Mouse (Mus musculus): ENCODE measurements around the gene Agbl1. TPM values are rescaled to one million over a fixed set of nuclear protein-coding genes. Genes with fewer than 3 reads are reported as not detected.
A peak's percentile ranks its signal among the peaks of the same experiment; 100 is the strongest.

Gene Agbl1
- polyA plus RNA-seq, 1 experiment from 2014 or later = not detected

GRCm38 (mm10) chr7:76392941-76393817, 163.5 kb downstream of the Agbl1 start:
- 7% methylated on average over 15 of the region's 15 CpGs for WGBS
- peak overlapping the region; percentile 21; the same call in 1 of the 2 replicates for H3K9ac ChIP-seq
- H3K4me3 ChIP-seq = peak overlapping the region; percentile 31
- no peaks in the 10 kb centered on the region for H3K36me3 ChIP-seq
- peak overlapping the region; percentile 49 for H3K4me2 ChIP-seq
- H3K27ac ChIP-seq = peak overlapping the region; percentile 64
- no peaks in the 10 kb centered on the region for H3K9me3 ChIP-seq
- ATAC-seq (ENCODE audit: low FRiP score) = peak; percentile 93
- H3K27me3 ChIP-seq = no peaks in the 10 kb centered on the region
- H3K4me1 ChIP-seq (replicated peaks) = peaks cover 18% of the 10 kb centered on the region

- no peak for ATAC-seq (ENCODE audit: low FRiP score)
- Histone ChIP-seq H3K27ac (no peak overlapping the region), H3K4me2 (no peak overlapping the region), H3K4me1 (replicated peaks) (no peaks in the 10 kb centered on the region; the same call in 1 of the 2 replicates), H3K27me3 (0 out of 2 replicates have a peak, but pooled peaks cover 7% of the 10 kb centered on the region), H3K36me3 (no peaks in the 10 kb centered on the region), H3K9ac (no peak overlapping the region), H3K9me3 (no peaks in the 10 kb centered on the region), H3K4me3 (no peak overlapping the region)
- 28% methylated on average over 4 of the region's 4 CpGs for WGBS
Observed at GRCm38 (mm10) chr7:76407930-76408557, 178.4 kb downstream of the Agbl1 start.

GRCm38 (mm10) chr7:76409020-76409419, 179.3 kb downstream of the Agbl1 start:
- Histone ChIP-seq H3K4me3 (no peak overlapping the region), H3K27ac (no peak overlapping the region), H3K27me3 (0 out of 2 replicates have a peak, but pooled peaks cover 9% of the 10 kb centered on the region), H3K4me2 (no peak overlapping the region), H3K36me3 (no peaks in the 10 kb centered on the region), H3K9me3 (no peaks in the 10 kb centered on the region), H3K9ac (no peak overlapping the region), H3K4me1 (replicated peaks) (no peaks in the 10 kb centered on the region; the same call in 1 of the 2 replicates)
- WGBS = 44% methylated on average over 10 of the region's 10 CpGs
- ATAC-seq (ENCODE audit: low FRiP score) = no peak

DNA sequence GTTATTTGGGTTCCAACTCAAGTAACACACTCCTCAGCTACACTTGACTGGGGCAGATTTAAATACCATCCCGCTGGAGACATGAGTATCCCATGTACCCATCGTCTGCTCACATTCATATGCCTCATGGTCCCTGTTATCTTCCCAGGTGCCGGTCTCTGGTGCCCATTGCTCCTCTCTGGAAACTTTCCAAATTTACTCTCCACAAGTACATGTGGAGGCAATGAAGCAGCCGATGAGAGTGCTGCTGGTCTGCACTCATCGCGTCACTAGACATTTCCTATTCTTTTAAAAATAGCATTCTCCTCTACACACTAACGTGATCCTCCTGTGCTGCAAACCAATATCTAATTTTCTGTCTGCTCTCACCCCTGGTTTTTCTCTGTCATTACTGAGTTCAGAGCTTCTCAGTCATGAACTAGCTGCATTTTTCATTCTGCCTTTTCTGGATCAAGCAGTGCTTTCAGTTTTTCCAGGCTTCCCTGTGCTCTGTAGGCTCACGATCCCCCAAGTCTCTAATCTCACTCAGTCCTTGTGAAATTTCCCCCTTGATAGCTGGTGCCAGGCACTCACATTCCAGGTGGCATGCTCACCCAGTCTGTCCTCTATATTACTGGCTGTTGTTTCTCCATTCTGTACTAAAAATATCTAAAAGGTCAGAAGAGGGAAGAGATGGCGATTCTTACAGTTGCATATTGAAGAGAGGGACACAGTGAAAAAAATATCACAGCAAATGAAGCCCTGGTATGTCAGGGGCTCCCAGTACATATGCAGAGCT, 180.9 kb downstream of the Agbl1 start:
- WGBS = 84% methylated on average over 9 of the region's 9 CpGs
- no peak overlapping the region for H3K9ac ChIP-seq
- no peak overlapping the region for H3K4me3 ChIP-seq
- H3K36me3 ChIP-seq = no peaks in the 10 kb centered on the region
- 0 out of 2 replicates have a peak, but pooled peaks cover 9% of the 10 kb centered on the region for H3K27me3 ChIP-seq
- no peaks in the 10 kb centered on the region for H3K9me3 ChIP-seq
- ATAC-seq (ENCODE audit: low FRiP score) = no peak
- H3K4me2 ChIP-seq = no peak overlapping the region
- no peak overlapping the region for H3K27ac ChIP-seq
- no peaks in the 10 kb centered on the region; the same call in 1 of the 2 replicates for H3K4me1 ChIP-seq (replicated peaks)

DNA sequence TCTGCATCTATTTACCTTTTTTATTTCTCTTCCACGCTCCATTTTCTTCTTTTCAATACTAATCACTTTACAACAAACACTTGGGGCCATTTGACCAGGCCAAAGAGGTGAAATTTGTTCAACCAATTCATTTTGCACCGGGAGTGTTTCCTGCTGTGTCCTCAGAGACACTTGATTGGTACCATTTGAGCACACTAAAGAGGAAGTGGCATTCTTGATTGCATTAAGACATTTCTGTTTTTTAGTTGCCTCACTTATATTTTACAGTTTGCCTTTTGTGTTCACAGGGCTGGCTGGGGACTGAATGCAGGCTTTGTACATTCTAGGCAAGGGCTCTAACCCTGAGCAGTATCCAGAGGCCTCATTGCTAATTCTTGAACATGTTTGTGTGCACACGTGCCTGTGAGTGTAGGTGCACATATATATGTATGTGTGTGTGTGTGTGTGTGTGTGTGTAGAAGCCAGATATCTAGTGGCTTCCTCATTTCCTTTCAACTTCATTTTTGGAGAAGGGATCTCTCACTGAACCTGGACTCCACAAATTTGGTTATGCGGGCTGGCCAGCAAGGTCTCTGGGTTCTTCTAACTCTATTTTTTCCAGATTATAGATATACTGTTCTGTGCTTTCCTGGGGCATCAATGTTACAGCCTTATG, 182.4 kb downstream of the Agbl1 start:
- Histone ChIP-seq H3K27me3 (0 out of 2 replicates have a peak, but pooled peaks cover 9% of the 10 kb centered on the region), H3K4me3 (no peak overlapping the region), H3K4me2 (no peak overlapping the region), H3K9me3 (no peaks in the 10 kb centered on the region), H3K36me3 (no peaks in the 10 kb centered on the region), H3K4me1 (replicated peaks) (peaks cover 3% of the 10 kb centered on the region), H3K27ac (no peak overlapping the region), H3K9ac (no peak overlapping the region)
- no peak for ATAC-seq (ENCODE audit: low FRiP score)
- WGBS = 61% methylated on average over 4 of the region's 4 CpGs

- no peak for ATAC-seq (ENCODE audit: low FRiP score)
- H3K27me3 ChIP-seq = 0 out of 2 replicates have a peak, but pooled peaks cover 7% of the 10 kb centered on the region
- H3K36me3 ChIP-seq = no peaks in the 10 kb centered on the region
- H3K4me1 ChIP-seq (replicated peaks) = peaks cover 3% of the 10 kb centered on the region; the same call in 1 of the 2 replicates
- no peaks in the 10 kb centered on the region for H3K9me3 ChIP-seq
- no peak overlapping the region for H3K27ac ChIP-seq
- no peak overlapping the region for H3K4me2 ChIP-seq
- WGBS = 12% methylated on average over 3 of the region's 3 CpGs
- no peak overlapping the region for H3K9ac ChIP-seq
- no peak overlapping the region for H3K4me3 ChIP-seq
Observed at GRCm38 (mm10) chr7:76416084-76416597, 186.5 kb downstream of the Agbl1 start.

- peaks cover 6% of the 10 kb centered on the region; the same call in 1 of the 2 replicates for H3K4me1 ChIP-seq (replicated peaks)
- no peaks in the 10 kb centered on the region for H3K36me3 ChIP-seq
- no peak overlapping the region for H3K9ac ChIP-seq
- H3K4me2 ChIP-seq = no peak overlapping the region
- no peaks in the 10 kb centered on the region for H3K27me3 ChIP-seq
- H3K4me3 ChIP-seq = no peak overlapping the region
- no peaks in the 10 kb centered on the region for H3K9me3 ChIP-seq
- ATAC-seq (ENCODE audit: low FRiP score) = no peak
- H3K27ac ChIP-seq = no peak overlapping the region
Observed at GRCm38 (mm10) chr7:76438581-76438980, 208.9 kb downstream of the Agbl1 start.

- Histone ChIP-seq H3K9me3 (no peaks in the 10 kb centered on the region), H3K4me1 (replicated peaks) (peaks cover 6% of the 10 kb centered on the region; the same call in 1 of the 2 replicates), H3K27ac (no peak overlapping the region), H3K36me3 (no peaks in the 10 kb centered on the region), H3K9ac (no peak overlapping the region), H3K4me3 (no peak overlapping the region), H3K27me3 (no peaks in the 10 kb centered on the region), H3K4me2 (no peak overlapping the region)
- ATAC-seq (ENCODE audit: low FRiP score) = no peak
- 64% methylated on average over 4 of the region's 4 CpGs for WGBS
Observed at GRCm38 (mm10) chr7:76438988-76439387, 209.3 kb downstream of the Agbl1 start.

- no peaks in the 10 kb centered on the region for H3K27me3 ChIP-seq
- H3K4me1 ChIP-seq (replicated peaks) = peaks cover 6% of the 10 kb centered on the region; the same call in 1 of the 2 replicates
- ATAC-seq (ENCODE audit: low FRiP score) = no peak
- no peak overlapping the region for H3K9ac ChIP-seq
- H3K9me3 ChIP-seq = no peaks in the 10 kb centered on the region
- H3K27ac ChIP-seq = no peak overlapping the region
- WGBS = 27% methylated on average over 5 of the region's 5 CpGs
- no peak overlapping the region for H3K4me3 ChIP-seq
- no peak overlapping the region for H3K4me2 ChIP-seq
- no peaks in the 10 kb centered on the region for H3K36me3 ChIP-seq
Observed at GRCm38 (mm10) chr7:76462361-76463001, 232.8 kb downstream of the Agbl1 start.

DNA sequence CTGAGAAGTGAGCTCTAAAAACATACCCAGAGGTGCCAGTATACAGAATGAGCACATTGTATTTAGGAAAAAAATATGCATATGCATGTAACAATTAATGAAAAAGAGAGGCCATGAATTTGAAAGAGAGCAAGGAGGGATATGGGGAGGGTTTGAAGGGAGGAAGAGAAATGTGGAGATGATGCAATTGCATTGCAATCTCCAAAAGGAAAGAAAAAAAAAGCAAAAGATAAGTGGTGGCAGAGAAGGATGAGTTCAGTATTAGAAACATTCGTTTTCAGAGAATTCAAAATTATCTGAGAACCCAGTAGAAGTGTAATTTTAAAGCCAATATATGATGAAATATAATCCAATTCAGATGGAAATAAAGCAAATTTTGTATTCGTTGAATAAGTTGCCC, 236.7 kb downstream of the Agbl1 start:
- Histone ChIP-seq H3K4me3 (no peak overlapping the region), H3K27me3 (no peaks in the 10 kb centered on the region), H3K9ac (no peak overlapping the region), H3K36me3 (no peaks in the 10 kb centered on the region), H3K27ac (no peak overlapping the region), H3K4me1 (replicated peaks) (peaks cover 6% of the 10 kb centered on the region; the same call in 1 of the 2 replicates), H3K9me3 (no peaks in the 10 kb centered on the region), H3K4me2 (no peak overlapping the region)
- no peak for ATAC-seq (ENCODE audit: low FRiP score)
- 78% methylated on average over 2 of the region's 2 CpGs for WGBS

- H3K36me3 ChIP-seq = no peaks in the 10 kb centered on the region
- no peak overlapping the region for H3K4me2 ChIP-seq
- no peaks in the 10 kb centered on the region for H3K27me3 ChIP-seq
- peaks cover 9% of the 10 kb centered on the region for H3K4me1 ChIP-seq (replicated peaks)
- ATAC-seq (ENCODE audit: low FRiP score) = peak; percentile 52
- H3K9ac ChIP-seq = no peak overlapping the region
- H3K27ac ChIP-seq = no peak overlapping the region; the same call in 1 of the 2 replicates
- no peak overlapping the region for H3K4me3 ChIP-seq
- no peaks in the 10 kb centered on the region for H3K9me3 ChIP-seq
- 24% methylated on average over 6 of the region's 6 CpGs for WGBS
Observed at GRCm38 (mm10) chr7:76474233-76474632, 244.5 kb downstream of the Agbl1 start.

Measured in hindbrain, embryonic 13.5 days (tissue).